Mouse (Mus musculus) thymus, postnatal 25 days (tissue): Measurements from ENCODE around the gene Tns1.

ENCODE experiments used
- DNase-seq: peaks from one replicate; pipeline ENCODE4 v3.0.0; 2022

Gene Tns1

GRCm38 (mm10) chr1:74030901-74031360, 93.3 kb downstream of the Tns1 start:
- no peak for DNase-seq

DNA sequence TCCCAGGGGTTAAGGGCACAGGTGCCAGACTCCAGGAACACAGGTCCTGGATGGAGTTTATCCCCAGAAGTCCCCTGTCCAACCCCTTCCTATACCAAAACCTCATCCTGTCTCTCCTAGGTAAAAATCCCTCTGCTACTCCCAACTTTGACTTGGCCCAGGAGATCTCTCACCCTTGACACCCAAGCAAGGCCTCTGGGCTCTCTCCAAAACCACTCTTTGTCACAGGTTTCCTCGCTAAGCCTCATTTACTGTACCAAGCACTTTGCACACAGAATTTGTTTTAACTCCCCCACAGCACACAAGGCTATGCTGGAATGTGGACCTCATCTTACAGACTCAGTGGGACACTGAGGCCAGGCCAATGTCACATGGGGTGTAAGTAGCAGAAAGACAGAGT, 94.0 kb downstream of the Tns1 start:
- no peak for DNase-seq

DNA sequence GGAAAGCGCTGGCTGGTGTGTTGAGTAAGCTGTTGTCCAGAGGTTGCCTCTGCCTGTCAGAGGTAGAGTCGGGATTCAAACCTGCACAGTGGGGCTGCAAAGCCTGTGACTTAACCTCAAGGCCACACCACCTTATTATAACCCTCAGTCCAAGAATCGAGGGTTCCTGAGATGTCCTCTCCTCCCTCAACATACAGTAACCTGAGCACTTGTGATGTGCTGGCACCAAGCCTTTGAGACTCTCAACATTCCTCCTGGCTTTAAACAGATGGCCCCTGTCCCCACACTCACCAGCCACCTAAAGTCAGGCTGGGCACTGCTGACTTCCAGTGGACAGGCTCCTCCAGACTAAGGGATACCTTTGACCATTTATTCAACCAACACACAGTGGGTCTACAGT, 94.6 kb downstream of the Tns1 start:
- DNase-seq, result no peak

DNA sequence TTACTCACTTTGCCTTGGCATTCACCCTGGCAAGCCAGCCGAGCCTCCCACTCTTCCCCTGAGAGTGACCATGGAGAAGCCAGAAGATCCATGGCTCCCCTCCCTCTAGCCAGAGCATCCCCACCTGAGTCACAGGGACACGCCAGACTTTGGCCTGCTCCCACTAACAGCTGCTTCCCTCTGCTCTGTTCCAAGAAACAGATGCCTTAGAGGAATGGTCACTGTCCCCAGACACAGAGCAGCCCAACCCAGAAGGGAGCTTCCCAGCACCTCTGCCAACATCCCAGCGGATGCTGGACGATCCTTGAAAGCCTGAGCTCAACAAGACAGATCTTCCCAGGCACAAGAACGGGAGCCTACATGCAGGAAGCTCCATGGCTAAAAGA, 95.4 kb downstream of the Tns1 start:
- no peak for DNase-seq

GRCm38 (mm10) chr1:74028118-74028880, 96.0 kb downstream of the Tns1 start:
- no peak for DNase-seq

DNA sequence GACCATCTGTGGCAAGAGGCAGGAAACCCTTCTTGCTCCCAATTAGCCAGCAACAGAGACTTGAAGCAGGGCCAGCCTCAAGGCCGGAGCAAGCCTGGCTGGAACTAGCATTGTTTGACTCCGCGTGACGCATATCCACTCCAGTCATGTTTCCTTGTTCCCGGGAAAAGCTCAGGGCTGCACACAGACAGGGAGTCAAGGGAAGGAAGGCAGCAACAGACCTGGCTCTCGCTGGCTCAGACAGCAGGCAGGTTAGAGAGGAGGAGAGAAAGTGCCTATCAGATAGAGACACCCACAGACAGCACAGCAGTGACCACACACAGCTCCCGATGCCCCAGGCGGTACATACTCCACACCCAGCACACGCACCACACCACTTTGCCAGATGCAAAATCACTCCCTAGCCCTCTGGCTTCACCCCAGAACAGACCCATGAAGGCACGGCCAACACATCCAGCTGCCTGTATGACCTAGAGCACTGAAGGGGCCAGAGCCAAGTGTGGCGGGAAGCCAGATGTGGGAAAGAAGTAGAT, 96.6 kb downstream of the Tns1 start:
- DNase-seq, result no peak

GRCm38 (mm10) chr1:74026703-74027195, 97.5 kb downstream of the Tns1 start:
- DNase-seq, result no peak

DNA sequence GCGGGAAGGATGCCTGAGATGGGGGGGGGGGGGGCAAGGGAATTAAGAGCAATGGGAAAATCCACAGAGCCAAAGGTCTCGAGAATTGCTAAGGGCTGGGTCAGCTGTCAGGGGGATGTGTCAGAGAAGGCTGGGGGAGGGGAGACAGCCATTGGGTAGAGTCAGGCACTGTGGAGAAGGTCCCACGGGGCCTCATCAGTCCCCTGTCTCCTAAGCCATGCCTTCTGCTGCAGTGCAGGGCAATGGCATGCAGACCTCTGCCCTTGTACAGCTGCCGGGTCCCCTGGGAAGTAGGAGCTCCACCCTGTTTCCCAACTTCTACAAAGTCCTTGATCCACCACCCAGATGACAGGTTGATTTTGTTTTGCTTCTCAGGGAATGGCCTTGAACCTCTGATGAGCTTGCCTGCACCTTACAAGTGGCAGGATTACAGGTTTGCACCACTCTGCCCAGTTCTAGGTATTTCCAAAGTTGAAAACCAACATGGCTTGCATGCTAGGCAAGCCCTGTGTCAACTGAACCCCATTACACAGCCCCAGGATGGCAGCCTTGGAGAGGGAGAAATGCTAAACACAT, 98.5 kb downstream of the Tns1 start:
- no peak for DNase-seq

GRCm38 (mm10) chr1:74025227-74025626, 99.0 kb downstream of the Tns1 start:
- DNase-seq, result no peak

DNA sequence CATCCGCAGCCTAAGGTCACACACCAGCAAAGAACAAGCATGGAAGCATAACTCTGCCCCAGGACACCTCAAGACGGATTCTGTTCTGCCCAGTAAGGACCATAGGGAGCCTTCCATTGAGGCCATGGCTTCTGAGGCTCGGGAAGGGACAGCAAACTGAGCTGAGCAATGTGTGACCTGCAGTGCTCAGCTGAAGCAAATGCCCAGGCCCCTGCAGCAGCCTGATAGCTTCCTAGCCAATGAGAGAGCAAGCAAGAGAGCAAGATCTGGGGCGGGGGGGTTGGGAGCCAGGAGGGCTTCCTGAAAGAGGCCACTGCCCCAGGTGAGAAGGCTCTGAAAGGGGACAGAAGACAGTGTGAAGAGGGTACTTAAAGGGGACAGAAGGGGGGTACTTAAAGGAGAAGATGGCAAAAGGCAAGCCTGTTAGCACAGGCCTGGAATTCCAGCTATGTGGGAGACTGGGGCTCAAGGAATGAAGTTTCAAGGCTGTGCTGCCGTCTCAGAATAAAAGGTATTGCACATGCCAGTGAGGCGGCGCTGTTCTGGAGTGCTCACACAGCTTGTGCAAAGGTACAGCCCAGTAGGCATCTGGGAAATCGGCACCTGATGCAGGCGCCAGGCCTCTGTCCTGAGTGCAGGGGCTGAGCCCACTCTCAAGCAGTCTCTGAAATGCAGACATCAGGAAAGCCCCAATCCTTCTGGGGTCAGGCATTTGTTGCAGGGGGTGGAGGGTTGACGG, 99.6 kb downstream of the Tns1 start:
- no peak for DNase-seq

DNA sequence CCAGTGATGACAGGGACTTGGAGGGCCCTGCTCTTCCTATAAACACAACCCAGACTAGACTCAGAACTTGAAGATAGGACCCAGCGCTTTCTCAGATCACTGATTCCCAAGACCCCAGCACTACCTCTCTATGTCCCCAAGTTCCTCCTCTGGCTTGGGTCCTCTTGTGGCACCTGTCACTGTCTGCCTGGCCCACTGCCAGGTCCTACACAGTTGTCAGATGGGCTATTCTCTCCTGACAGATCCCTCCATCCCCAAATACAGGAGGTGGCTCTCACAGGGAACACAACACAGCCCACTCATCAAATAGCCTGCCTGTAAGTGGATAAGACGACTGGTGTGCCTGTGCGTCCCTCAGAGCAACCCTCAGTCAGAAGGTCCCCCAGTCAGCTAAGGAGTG, 101.3 kb downstream of the Tns1 start:
- DNase-seq, result no peak

GRCm38 (mm10) chr1:74022536-74022935, 101.7 kb downstream of the Tns1 start:
- DNase-seq, result no peak

GRCm38 (mm10) chr1:74020235-74020634, 104.0 kb downstream of the Tns1 start:
- DNase-seq, result no peak

GRCm38 (mm10) chr1:74017399-74018172, 106.7 kb downstream of the Tns1 start:
- no peak for DNase-seq

GRCm38 (mm10) chr1:74016618-74017017, 107.6 kb downstream of the Tns1 start:
- DNase-seq, result no peak

DNA sequence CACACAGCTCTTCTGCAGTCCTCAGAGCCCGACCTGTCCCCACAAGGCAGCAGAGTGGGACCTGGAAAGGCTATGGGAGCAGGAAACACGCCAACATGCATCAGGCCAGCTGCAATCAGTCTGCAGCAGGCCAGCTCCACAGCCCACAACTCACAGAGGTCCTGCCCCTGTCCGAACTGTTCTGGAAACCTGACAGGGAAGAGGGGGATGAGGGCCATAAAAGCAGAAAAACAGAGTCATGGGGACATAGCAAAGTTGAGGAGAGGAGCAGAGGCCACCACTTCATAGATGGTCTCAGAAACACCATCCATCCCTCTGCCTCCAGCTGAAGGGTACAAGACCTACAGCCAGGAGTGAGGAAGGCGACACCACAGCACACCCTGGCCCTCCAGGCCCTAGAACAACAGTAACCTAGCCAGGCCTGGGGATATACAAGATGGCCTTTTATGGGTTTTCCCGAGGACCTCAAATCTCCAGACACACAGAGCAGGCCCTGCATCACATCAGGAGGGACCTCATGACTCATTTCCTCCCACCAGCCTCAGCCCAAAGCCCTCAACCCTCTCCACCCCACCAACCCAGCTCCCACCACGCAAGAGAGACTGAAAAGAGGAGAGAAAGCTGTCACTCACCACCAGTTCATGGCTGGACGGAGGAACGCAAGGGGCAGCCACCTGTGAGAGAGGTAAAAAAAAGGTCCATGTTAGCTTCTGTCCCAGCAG, 108.6 kb downstream of the Tns1 start:
- no peak for DNase-seq

DNA sequence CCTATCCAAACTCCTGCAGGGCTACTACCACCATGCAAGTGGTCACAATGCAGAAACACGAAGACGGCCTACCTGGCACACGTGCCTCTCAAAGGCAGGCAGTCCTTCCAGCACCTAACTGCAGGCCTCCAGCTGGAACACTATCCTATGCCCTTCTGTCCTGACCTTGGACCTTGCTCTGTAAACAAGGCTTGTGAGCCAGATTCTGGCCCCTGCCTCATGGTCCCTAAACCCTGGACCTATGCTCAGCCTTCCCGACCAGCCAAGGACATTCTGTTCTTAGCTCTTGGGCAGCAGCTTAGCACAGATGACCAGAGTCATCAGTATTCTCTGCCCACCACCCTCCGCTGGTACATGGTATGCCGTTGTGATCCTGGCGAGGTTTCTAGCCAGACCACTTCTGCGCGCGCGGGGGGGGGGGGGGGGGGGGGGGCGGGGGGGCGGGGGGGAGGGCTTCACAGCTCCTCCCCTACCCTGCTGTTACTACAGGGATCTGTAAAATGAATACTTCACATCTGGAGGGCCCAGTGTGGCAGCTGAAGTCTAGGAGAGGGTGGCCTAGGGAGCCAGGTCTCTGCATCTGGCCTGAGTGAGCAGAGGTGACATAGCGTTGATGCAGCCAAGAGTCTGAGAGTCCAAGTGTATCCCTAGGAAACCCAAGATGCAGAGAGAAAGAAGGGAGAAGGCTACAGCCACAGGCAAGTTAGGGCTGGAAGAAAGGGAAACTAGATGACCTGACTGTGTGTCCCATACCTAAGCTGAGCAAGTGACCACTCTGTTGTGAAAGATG, 109.5 kb downstream of the Tns1 start:
- no peak for DNase-seq

- no peak for DNase-seq
Measured at GRCm38 (mm10) chr1:74013296-74014031, 110.8 kb downstream of the Tns1 start.

DNA sequence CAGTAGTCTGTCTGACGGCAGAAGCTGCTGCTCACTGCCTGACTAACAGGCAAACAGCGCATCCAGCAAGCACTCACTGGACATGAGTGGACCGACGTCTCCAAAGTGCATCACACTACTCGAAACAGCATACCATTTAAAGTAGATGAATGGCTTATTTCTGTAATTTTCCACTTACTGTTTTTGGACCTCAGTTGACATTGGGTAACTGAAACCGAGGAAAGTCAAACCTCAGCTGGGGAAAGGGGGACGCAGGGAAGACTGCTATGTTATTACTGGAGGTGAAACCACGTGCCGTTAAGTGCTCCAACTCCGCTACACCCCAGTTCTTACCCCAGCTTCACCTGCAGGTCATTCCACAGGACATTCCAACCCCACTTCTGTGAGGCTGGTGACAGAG, 111.5 kb downstream of the Tns1 start:
- DNase-seq, result no peak

- no peak for DNase-seq
Measured at GRCm38 (mm10) chr1:74009495-74009894, 114.8 kb downstream of the Tns1 start.

DNA sequence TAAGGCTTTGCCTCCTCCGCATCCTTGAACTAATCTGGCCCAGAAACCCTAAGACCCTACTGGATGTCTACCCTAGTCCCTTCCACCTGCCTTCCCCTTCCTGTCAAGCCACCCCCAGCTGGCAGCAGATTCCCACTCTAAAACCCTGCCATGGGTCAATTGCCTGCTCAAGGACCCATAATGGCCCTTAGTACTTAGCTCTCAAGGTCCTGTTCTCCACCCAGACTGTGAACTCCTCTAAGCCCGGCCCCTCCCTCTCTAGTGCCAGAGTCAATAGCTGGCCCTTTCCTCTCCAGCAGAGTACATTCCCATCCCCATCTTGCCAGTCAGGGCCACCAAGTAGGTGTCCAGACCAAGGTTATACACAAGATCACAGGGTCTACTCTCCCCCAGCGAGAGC, 115.3 kb downstream of the Tns1 start:
- DNase-seq, result no peak
